Mouse (Mus musculus) liver, embryonic 14.5 days (tissue): Measurements from ENCODE around the gene 1500011B03Rik. TPM values are rescaled to one million over a fixed set of nuclear protein-coding genes. Genes with fewer than 3 reads are reported as not detected.

Experiments
- ATAC-seq: fragments of 200-750 bp; cut with Nextera tagmentation; 2 replicates; pipeline ENCODE4 v1.8.0; 2017; ENCODE audit warnings: moderate number of reproducible peaks, mild to moderate bottlenecking, moderate library complexity; ENCODE audit not compliant: insufficient read depth
- DNase-seq, 3 experiments: peaks; one replicate each; pipeline ENCODE4 v3.0.0-alpha.2; 2012 to 2013; ENCODE audit warnings: low read depth in 3 of 3, low spot score in 3 of 3
- H3K27ac ChIP-seq: fragments of 300-500 bp; sonication (generic); 2 replicates; pipeline ENCODE4 v1.5.1; 2014; ENCODE audit warnings: moderate library complexity, mild to moderate bottlenecking, control low read depth, inconsistent platforms
- H3K27me3 ChIP-seq: fragments of 300-500 bp; sonication (generic); 2 replicates; pipeline ENCODE4 v1.6.1; 2014; ENCODE audit warnings: mild to moderate bottlenecking, low read length, moderate library complexity; ENCODE audit not compliant: control insufficient read depth, insufficient read depth
- H3K36me3 ChIP-seq: fragments of 300-500 bp; sonication (generic); replicated peaks from 2 replicates; pipeline ENCODE4 v1.6.1; 2014; ENCODE audit warnings: low read depth; ENCODE audit not compliant: control insufficient read depth, insufficient read depth
- H3K4me1 ChIP-seq, 2 experiments: fragments of 200-500 bp in 1 of 2; fragments of 300-500 bp in 1 of 2; sonication (generic) in 1 of 2; replicated peaks; 2 replicates each; pipeline ENCODE4 v1.6.1; 2012 to 2014; ENCODE audit warnings: antibody characterized with exemption in 1 of 2, inconsistent platforms in 1 of 2, low read length in 1 of 2; ENCODE audit not compliant: control insufficient read depth in 2 of 2, insufficient read depth in 2 of 2
- H3K4me2 ChIP-seq: fragments of 300-500 bp; sonication (generic); 2 replicates; pipeline ENCODE4 v1.6.1; 2014; ENCODE audit warnings: low read depth, mild to moderate bottlenecking, control low read depth, moderate library complexity
- H3K4me3 ChIP-seq, 2 experiments: fragments of 200-500 bp in 1 of 2; fragments of 300-500 bp in 1 of 2; sonication (generic) in 1 of 2; 2 replicates each; pipeline ENCODE4 v1.5.1; 2012 to 2014; ENCODE audit warnings: low read depth in 2 of 2, low read length in 2 of 2, mild to moderate bottlenecking in 2 of 2, control low read depth in 1 of 2, inconsistent platforms in 1 of 2, moderate library complexity in 1 of 2; ENCODE audit not compliant: insufficient read depth in 1 of 2
- H3K9ac ChIP-seq: fragments of 300-500 bp; sonication (generic); replicated peaks from 2 replicates; pipeline ENCODE4 v1.6.1; 2014; ENCODE audit warnings: mild to moderate bottlenecking, control low read depth, moderate library complexity
- H3K9me3 ChIP-seq: fragments of 300-500 bp; sonication (generic); 2 replicates; pipeline ENCODE4 v1.6.1; 2016; ENCODE audit warnings: low read length, mixed read lengths; ENCODE audit not compliant: control insufficient read depth
- CTCF ChIP-seq: IDR thresholded peaks from 2 replicates; pipeline ENCODE4 v1.5.1; 2016; ENCODE audit warnings: antibody characterized with exemption, low read depth, control low read depth
- EP300 ChIP-seq: IDR thresholded peaks from 2 replicates; pipeline ENCODE4 v1.6.1; 2016; ENCODE audit warnings: antibody characterized with exemption, low read depth
- WGBS: fragments of 180-500 bp; shearing (Covaris S2); extraction: QIAGEN DNeasy Blood & Tissue Kit; methylation state at CpG from one replicate; pipeline ENCODE4 v1.1.7; 2014; ENCODE audit not compliant: insufficient replicate concordance; 5-methylcytosine and 5-hydroxymethylcytosine counted together
- polyA plus RNA-seq, 2 experiments: library from polyadenylated mRNA; depleted of rRNA in 1 of 2; stranded (reverse) in 1 of 2; unstranded in 1 of 2; fragments of >200 nt; fragmentation: Nextera tagmentation in 1 of 2; extraction: Ambion mirVana in 1 of 2; gene quantifications; 2 replicates each; pipeline versions ENCODE4 v1.2.1 to v1.2.3; 2012 to 2014

Gene 1500011B03Rik
- polyA plus RNA-seq, 2 experiments = 17.5 to 36.0 TPM

- no peak for TF ChIP-seq EP300
- no peak for TF ChIP-seq CTCF
- Histone ChIP-seq H3K36me3 (no peaks in the 10 kb centered on the region; the same call in 1 of the 2 replicates), H3K9ac (peak within 1 kb of the TSS; percentile 97), H3K9me3 (no peaks in the 10 kb centered on the region), H3K27me3 (no peaks in the 10 kb centered on the region), H3K4me2 (peak within 1 kb of the TSS; percentile 95), H3K27ac (peak within 1 kb of the TSS; percentile 67), H3K4me3 (peak within 1 kb of the TSS; percentile 91 to 100), H3K4me1 (peaks cover 20 to 38% of the 10 kb centered on the region in 2 experiments)
- WGBS = under 1% methylated on average over 58 of the region's 63 CpGs
- DNase-seq = peak in 1 of 3 experiments; percentile 32
- ATAC-seq = no peak
Measured at GRCm38 (mm10) chr5:114775056-114775979, 48.0 kb downstream of the 1500011B03Rik start, which contains the start of gene Git2. Gene Git2, minus strand, starts transcription at chr5:114775517.

DNA sequence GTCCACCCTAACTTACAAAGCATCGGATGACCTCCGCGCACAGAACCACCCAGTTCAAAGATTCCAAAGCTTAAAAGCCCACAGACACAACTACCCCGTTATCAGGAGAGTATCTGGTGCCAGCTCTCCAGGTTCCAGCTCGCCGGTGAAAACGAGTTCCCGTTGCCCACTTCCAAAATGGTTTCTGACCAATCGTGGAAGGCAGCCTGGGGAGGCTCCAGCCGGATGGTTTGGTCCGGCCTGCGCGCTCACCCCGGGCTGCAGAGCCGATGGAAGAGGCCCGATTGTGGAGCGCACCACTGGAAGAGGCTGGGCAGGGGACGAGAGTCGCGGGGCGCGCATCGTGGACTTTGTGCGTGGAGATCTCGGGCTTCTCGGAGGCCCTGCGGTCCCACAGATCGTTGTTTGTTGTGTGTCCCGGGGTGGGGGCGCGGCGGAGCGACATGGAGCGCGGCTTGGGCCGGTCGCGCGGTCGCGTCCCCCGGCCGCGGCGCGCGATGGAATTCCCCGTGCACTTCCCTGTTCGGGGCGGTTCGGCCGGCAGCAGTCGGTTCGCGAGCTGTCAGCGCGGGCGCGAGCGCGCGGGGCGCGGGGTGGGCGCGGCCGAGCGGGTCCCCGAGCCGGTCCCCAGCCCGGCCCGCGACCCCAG, 48.7 kb downstream of the 1500011B03Rik start, which contains the start of gene Ankrd13a:
TSS of gene Ankrd13a (plus strand) at position 275 of the 649 bp plus-strand sequence.
- under 1% methylated on average over 72 of the region's 73 CpGs for WGBS
- Histone ChIP-seq H3K27ac (peak within 1 kb of the TSS; percentile 67), H3K4me3 (peak within 1 kb of the TSS; percentile 91 to 100), H3K27me3 (no peaks in the 10 kb centered on the region), H3K4me2 (peak within 1 kb of the TSS; percentile 95), H3K9ac (peak within 1 kb of the TSS; percentile 97), H3K9me3 (no peaks in the 10 kb centered on the region), H3K36me3 (no peaks in the 10 kb centered on the region; the same call in 1 of the 2 replicates), H3K4me1 (peaks cover 20 to 37% of the 10 kb centered on the region in 2 experiments)
- peak; percentile 56; the same call in 1 of the 2 replicates for TF ChIP-seq EP300
- no peak for TF ChIP-seq CTCF
- ATAC-seq (peak; percentile 86), DNase-seq (peak; percentile 88 to 89 (median 88))

GRCm38 (mm10) chr5:114773780-114774179, 49.5 kb downstream of the 1500011B03Rik start:
- ATAC-seq (no peak), DNase-seq (no peak)
- Histone ChIP-seq H3K27me3 (no peaks in the 10 kb centered on the region), H3K4me1 (peaks cover 16 to 30% of the 10 kb centered on the region in 2 experiments), H3K9me3 (no peaks in the 10 kb centered on the region), H3K9ac (peak overlapping the region; percentile 97), H3K4me2 (peak overlapping the region; percentile 95), H3K4me3 (peak overlapping the region; percentile 91 to 100), H3K27ac (peak overlapping the region; percentile 67), H3K36me3 (no peaks in the 10 kb centered on the region; the same call in 1 of the 2 replicates)
- TF ChIP-seq CTCF (no peak), EP300 (no peak)
- WGBS = under 1% methylated on average over 11 of the region's 11 CpGs

DNA sequence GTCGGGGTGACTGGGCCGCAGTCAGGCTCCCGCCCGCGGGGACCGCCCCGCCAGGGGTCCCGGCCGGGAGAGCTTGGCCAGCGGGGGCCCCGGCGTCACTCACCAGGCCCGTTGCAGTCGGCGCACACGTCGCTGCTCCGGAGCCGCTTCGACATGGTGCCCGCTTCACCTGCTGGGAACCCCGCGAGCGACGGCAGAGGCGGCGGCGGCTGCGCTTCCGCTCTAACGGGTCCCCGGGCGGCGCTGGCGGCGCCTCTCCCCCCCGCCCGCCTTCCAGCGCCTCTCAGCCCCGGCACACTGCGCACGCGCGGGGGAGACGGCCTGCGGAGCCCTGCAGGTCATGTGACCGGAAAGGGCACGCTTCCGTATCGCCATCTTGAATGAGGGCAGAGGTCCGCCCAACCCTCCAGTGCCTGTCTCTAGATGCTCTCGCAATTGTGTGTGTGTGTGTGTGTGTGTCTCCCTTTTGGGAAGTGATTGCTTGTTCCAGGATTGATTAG, 50.0 kb downstream of the 1500011B03Rik start:
- no peaks in the 10 kb centered on the region for H3K27me3 ChIP-seq
- H3K36me3 ChIP-seq = no peaks in the 10 kb centered on the region; the same call in 1 of the 2 replicates
- H3K9ac ChIP-seq = peak overlapping the region; percentile 98
- DNase-seq (peak; percentile 93 to 98 (median 98)), ATAC-seq (peak; percentile 77)
- no peak for TF ChIP-seq EP300
- no peak for TF ChIP-seq CTCF
- H3K4me1 ChIP-seq = peaks cover 15 to 26% of the 10 kb centered on the region in 2 experiments
- WGBS = under 1% methylated on average over 51 of the region's 52 CpGs
- peak overlapping the region; percentile 91 to 100 for H3K4me3 ChIP-seq
- H3K27ac ChIP-seq = peak overlapping the region; percentile 67
- peak overlapping the region; percentile 95 for H3K4me2 ChIP-seq
- H3K9me3 ChIP-seq = no peaks in the 10 kb centered on the region
